Mouse (Mus musculus): ENCODE data around the gene Shoc2.

DNA sequence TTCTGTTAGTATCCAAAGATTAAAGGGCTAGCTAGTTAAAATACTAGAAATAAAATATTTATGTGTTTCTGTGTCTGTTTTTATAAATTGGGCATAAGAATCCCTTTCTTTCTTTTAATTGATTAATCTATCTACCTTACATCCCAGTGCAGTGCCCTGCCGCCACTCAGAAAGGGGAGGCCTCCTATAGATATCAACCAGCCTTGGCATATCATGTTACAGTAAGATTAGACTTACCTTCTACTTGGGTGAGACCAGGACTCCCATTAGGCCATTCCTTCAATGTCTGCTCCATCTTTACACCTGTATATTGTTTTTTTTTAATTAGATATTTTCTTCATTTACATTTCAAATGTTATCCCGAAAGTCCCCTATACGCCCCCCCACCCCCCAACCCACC lies 40.5 kb downstream of the Shoc2 start:
- TF ChIP-seq POLR2A (IDR thresholded peaks at IDR 0.05; ENCODE audit: control insufficient read depth, extremely low read depth, insufficient read depth, low read length, poor library complexity) (no peak), CTCF (IDR thresholded peaks at IDR 0.05; ENCODE audit: borderline replicate concordance, control insufficient read depth, extremely low read depth, insufficient read depth, low read length, poor library complexity) (no peak)

All from thymus, adult 2 months (tissue).